Mouse (Mus musculus): ENCODE measurements around the gene 2310061N02Rik.
"Not testable (repeated sequence)": the region's sequence is repeated elsewhere in the genome, so short reads cannot be mapped to it uniquely, and the experiment has no call there.

GRCm38 (mm10) chr16:88751535-88751934 lies 43.8 kb upstream of the 2310061N02Rik start, which contains the start of gene Krtap13:
- not testable (repeated sequence) for TF ChIP-seq CTCF (conservative IDR thresholded peaks at IDR 0.05; ENCODE audit: low read length); POU5F1 (IDR thresholded peaks at IDR 0.05; ENCODE audit: borderline replicate concordance, low read length)

Measured in E14TG2a.4 (cell line).